Mouse (Mus musculus) olfactory bulb, adult 2 months (tissue): ENCODE data around the gene Alyref2.

Source experiments
- CTCF ChIP-seq: fragments of 200-500 bp; IDR thresholded peaks from 2 replicates; pipeline ENCODE4 v1.5.1; 2012; ENCODE audit warnings: low read depth, mild to moderate bottlenecking, low read length, moderate library complexity; ENCODE audit not compliant: insufficient read depth
- POLR2A ChIP-seq: fragments of 200-500 bp; IDR thresholded peaks from 2 replicates; pipeline ENCODE4 v1.6.1; 2012; ENCODE audit warnings: mild to moderate bottlenecking, low read depth, low read length, moderate library complexity; ENCODE audit not compliant: insufficient read depth

DNA sequence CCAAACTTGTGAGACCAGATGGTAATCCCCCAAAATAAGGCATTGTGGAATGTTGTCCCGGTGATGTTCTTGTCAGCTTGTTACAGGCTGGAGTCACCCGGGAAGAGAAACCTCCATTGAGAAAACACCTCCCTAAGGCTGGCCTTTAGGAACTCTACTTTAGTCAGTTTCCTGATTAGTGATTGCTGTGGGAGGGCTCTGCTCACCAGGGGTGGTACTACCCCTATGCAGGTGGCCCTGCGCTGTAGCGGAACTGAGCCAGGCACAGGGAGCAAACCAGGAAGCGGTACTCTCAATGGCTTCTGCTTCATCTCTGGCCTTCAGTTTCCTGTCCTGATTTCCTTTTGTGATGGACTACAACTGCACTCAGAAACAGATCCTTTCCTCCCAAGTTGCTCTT, 3.4 kb upstream of the Alyref2 start:
- TF ChIP-seq POLR2A (no peak), CTCF (no peak)
